Mouse (Mus musculus) megakaryocyte, adult 5-6 weeks (primary cell): ENCODE results near the gene Syce3. TPM values are rescaled to one million over a fixed set of nuclear protein-coding genes. Genes with fewer than 3 reads are reported as not detected.

Experiments used
- ATAC-seq: 2 replicates; pipeline ENCODE4 v1.8.0; 2016; ENCODE audit warnings: mild to moderate bottlenecking, inconsistent platforms; ENCODE audit not compliant: poor library complexity, severe bottlenecking
- total RNA-seq, 2 experiments: library from RNA; stranded (forward) in 1 of 2; stranded (reverse) in 1 of 2; fragments of 153-499, 151-499 nt in 1 of 2; fragments of 221-1000, 200-1000 nt in 1 of 2; gene quantifications; 2 replicates each; pipeline versions ENCODE4 v1.2.3 to v1.2.4; 2015 to 2017

Gene Syce3
- total RNA-seq, 2 experiments from 2014 or later, result not detected

GRCm38 (mm10) chr15:89424621-89425020 lies 14.3 kb upstream of the Syce3 start:
- no peak for ATAC-seq

GRCm38 (mm10) chr15:89421938-89422337 lies 11.6 kb upstream of the Syce3 start:
- no peak for ATAC-seq

GRCm38 (mm10) chr15:89415282-89415681 lies 5.0 kb upstream of the Syce3 start:
- no peak for ATAC-seq

- no peak for ATAC-seq
These were observed 3.6 kb downstream of the Syce3 start for GRCm38 (mm10) chr15:89406691-89407090.

- ATAC-seq, result no peak
These were observed 5.3 kb downstream of the Syce3 start for GRCm38 (mm10) chr15:89404831-89405623.

GRCm38 (mm10) chr15:89402471-89402870 lies 7.8 kb downstream of the Syce3 start:
- ATAC-seq, result no peak

GRCm38 (mm10) chr15:89399716-89400115 lies 10.6 kb downstream of the Syce3 start:
- no peak for ATAC-seq

GRCm38 (mm10) chr15:89398146-89398545 lies 12.2 kb downstream of the Syce3 start:
- ATAC-seq, result no peak

GRCm38 (mm10) chr15:89396883-89397282 lies 13.4 kb downstream of the Syce3 start:
- ATAC-seq, result no peak

- ATAC-seq, result no peak
These were observed 20.2 kb downstream of the Syce3 start for GRCm38 (mm10) chr15:89390081-89390480.

GRCm38 (mm10) chr15:89387127-89387526 lies 23.2 kb downstream of the Syce3 start:
- no peak for ATAC-seq

- no peak for ATAC-seq
These were observed 25.7 kb downstream of the Syce3 start, which contains the start of gene Klhdc7b for GRCm38 (mm10) chr15:89384617-89385016. Gene Klhdc7b, plus strand, starts transcription at chr15:89384917.

GRCm38 (mm10) chr15:89379429-89379828 lies 30.9 kb downstream of the Syce3 start:
- ATAC-seq, result no peak

GRCm38 (mm10) chr15:89378831-89379401 lies 31.4 kb downstream of the Syce3 start, which contains the start of gene Odf3b:
Gene Odf3b, minus strand, starts transcription at chr15:89379282.
- ATAC-seq, result peak; percentile 30

- no peak; the same call in 1 of the 2 replicates for ATAC-seq
These were observed 32.1 kb downstream of the Syce3 start for GRCm38 (mm10) chr15:89377938-89378828.

- ATAC-seq, result no peak
These were observed 32.9 kb downstream of the Syce3 start for GRCm38 (mm10) chr15:89377362-89377761.

GRCm38 (mm10) chr15:89376957-89377356 lies 33.3 kb downstream of the Syce3 start, which contains the start of gene Tymp:
Gene Tymp, minus strand, starts transcription at chr15:89377039.
- ATAC-seq, result no peak

- no peak for ATAC-seq
These were observed 34.3 kb downstream of the Syce3 start for GRCm38 (mm10) chr15:89376040-89376439.

- no peak for ATAC-seq
These were observed 35.3 kb downstream of the Syce3 start for GRCm38 (mm10) chr15:89374801-89375534.

GRCm38 (mm10) chr15:89374340-89374739 lies 36.0 kb downstream of the Syce3 start:
- ATAC-seq, result no peak
